Comparison of ENCODE assay signal across 14 mouse cellular contexts in the genomic region with DNA sequence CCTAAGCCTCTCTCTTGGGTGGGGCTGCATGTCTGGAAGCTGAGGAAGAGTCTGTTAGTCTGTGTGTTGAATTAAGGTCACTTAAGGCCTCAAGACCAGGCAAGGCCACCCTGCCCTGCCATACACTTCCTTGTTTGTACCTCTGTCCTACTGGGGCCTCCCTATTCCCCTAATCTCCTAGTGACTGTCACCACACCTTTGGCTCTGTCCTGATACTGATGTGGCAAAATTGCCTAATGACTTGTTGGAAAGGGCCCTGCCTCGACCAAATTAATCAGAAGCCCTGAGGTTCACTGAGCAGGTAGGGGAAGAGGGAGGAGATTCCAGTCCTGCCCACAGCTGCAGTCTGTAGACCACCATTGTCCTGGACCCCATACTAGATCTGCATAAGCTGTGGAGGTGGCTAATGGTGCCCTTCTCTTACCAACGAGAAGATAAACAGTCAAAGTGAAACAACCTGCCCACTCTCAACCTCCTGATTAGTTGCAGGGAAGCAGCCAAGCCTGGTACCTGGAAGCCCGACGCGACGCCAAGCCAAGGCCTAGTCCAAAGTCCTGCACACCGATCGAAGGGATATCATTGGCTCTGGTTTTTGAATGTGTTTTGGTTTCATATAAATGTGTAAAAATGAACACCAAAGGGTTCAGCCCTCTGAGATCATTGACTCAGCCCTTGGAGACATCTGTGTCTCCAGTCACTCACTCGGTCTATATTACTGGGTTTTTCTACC. TPM values are rescaled to one million over a fixed set of nuclear protein-coding genes. Genes with fewer than 3 reads are reported as not detected.
DNase-seq lines count a peak whose midpoint lies in the region; ATAC-seq and TF ChIP-seq lines count a peak whose summit lies in the region.
"Had no signal": no experiment of that assay in that cellular context is flagged by ENCODE, and none has a peak within 500 bp of the region (broad histone marks: within the 10 kb centered on the region; RNA-seq: fewer than 3 reads in every experiment).

No protein-coding gene starts in this region.

- TF ChIP-seq CTCF in MEL (IDR thresholded peaks at IDR 0.05 in 2 of 3, conservative IDR thresholded peaks at IDR 0.05 in 1 of 3; ENCODE audit: control insufficient read depth in 1 of 3, insufficient read depth in 1 of 3, low read depth in 2 of 3, low read length in 3 of 3, poor library complexity in 1 of 3, severe bottlenecking in 1 of 3), result no peak
- no peak for TF ChIP-seq CTCF in liver, adult 2 months (IDR thresholded peaks at IDR 0.05; ENCODE audit: low read depth, low read length)

- no peaks in the 10 kb centered on the region for H3K9me3 ChIP-seq in MEL (replicated peaks; ENCODE audit: insufficient read depth, low read length)
- H3K9me3 ChIP-seq: heart, embryonic 12.5 days; limb, embryonic 12.5 days had no signal

- H3K4me1 ChIP-seq in MEL (ENCODE audit: control insufficient read depth in 1 of 2, insufficient read depth in 2 of 2, low read length in 2 of 2), result peaks cover 44 to 46% of the 10 kb centered on the region in 2 experiments
- peaks cover 13% of the 10 kb centered on the region for H3K4me1 ChIP-seq in liver, adult 2 months (ENCODE audit: control insufficient read depth, insufficient read depth, low read length)

- TF ChIP-seq EP300 in MEL (IDR thresholded peaks at IDR 0.05; ENCODE audit: low read depth in 1 of 2, low read length in 2 of 2), result peak; percentile 60 to 76

- no peak for TF ChIP-seq RAD21 in MEL (IDR thresholded peaks at IDR 0.05; ENCODE audit: low read depth, low read length)

- TF ChIP-seq POLR2A in MEL (IDR thresholded peaks at IDR 0.05; ENCODE audit: control insufficient read depth in 1 of 2, insufficient read depth in 1 of 2, low read depth in 1 of 2, low read length in 2 of 2, poor library complexity in 1 of 2), result no peak
- TF ChIP-seq POLR2A in liver, adult 2 months (IDR thresholded peaks at IDR 0.05; ENCODE audit: extremely low read depth, insufficient read depth, low read length), result no peak

- DNase-seq in MEL (ENCODE audit: low read depth, low spot score) (peak; percentile 51), MN1 (ENCODE audit: low spot score) (no peak)
- peak; percentile 96 for DNase-seq in liver, adult 2 months (ENCODE audit: extremely low read depth, low read depth, low spot score)
- DNase-seq in retina, embryonic 14.5 days (ENCODE audit: low spot score), result no peak
- no peak for DNase-seq in adrenal gland, postnatal 25 days
- DNase-seq: cerebellum, adult 18-20 months; spleen, adult 18-20 months had no signal

- H3K27ac ChIP-seq in MEL (ENCODE audit: control insufficient read depth, low read depth, low read length), result no peak overlapping the region
- H3K27ac ChIP-seq in liver, adult 2 months (replicated peaks; ENCODE audit: insufficient read depth, low read depth, low read length), result peak overlapping the region; percentile 96
- H3K27ac ChIP-seq: limb, embryonic 12.5 days had no signal

- no peak overlapping the region for H3K9ac ChIP-seq in MEL (ENCODE audit: control insufficient read depth, low read depth, low read length, poor library complexity, severe bottlenecking)
- 0 out of 2 replicates have a peak overlapping the region, but pooled peaks have one; percentile 18 for H3K9ac ChIP-seq in liver, adult 2 months (ENCODE audit: low read depth, low read length)
- H3K9ac ChIP-seq: heart, embryonic 12.5 days; limb, embryonic 12.5 days had no signal

- H3K36me3 ChIP-seq in MEL (ENCODE audit: control insufficient read depth in 1 of 2, insufficient read depth in 2 of 2, low read length in 2 of 2), result peaks cover 7 to 46% of the 10 kb centered on the region in 2 experiments
- H3K36me3 ChIP-seq in liver, adult 2 months (ENCODE audit: control insufficient read depth, insufficient read depth, low read length), result peaks cover 5% of the 10 kb centered on the region; the same call in 1 of the 2 replicates
- H3K36me3 ChIP-seq: limb, embryonic 12.5 days had no signal

- 0 out of 2 replicates have a peak, but pooled peaks have one; percentile 15 for ATAC-seq in granulocyte monocyte progenitor cell, adult 5-6 weeks (replicated peaks; ENCODE audit: poor library complexity, severe bottlenecking)
- peak; percentile 72 for ATAC-seq in megakaryocyte-erythroid progenitor cell, adult 5-6 weeks (replicated peaks; ENCODE audit: low FRiP score, low TSS enrichment, poor library complexity, severe bottlenecking)
- ATAC-seq: forebrain, embryonic 16.5 days; midbrain, embryonic 16.5 days had no signal

- H3K4me3 ChIP-seq in MEL (ENCODE audit: control insufficient read depth in 1 of 2, insufficient read depth in 1 of 2, low read depth in 2 of 2, low read length in 2 of 2), result no peak overlapping the region
- no peak overlapping the region for H3K4me3 ChIP-seq in liver, adult 2 months (ENCODE audit: insufficient read depth, low read depth, low read length)
- H3K4me3 ChIP-seq: heart, embryonic 12.5 days; limb, embryonic 12.5 days had no signal

- H3K27me3 ChIP-seq in MEL (ENCODE audit: control insufficient read depth in 1 of 2, insufficient read depth in 2 of 2, low read length in 2 of 2), result no peaks in the 10 kb centered on the region
- H3K27me3 ChIP-seq in liver, adult 2 months (ENCODE audit: control insufficient read depth, insufficient read depth, low read length), result no peaks in the 10 kb centered on the region
- H3K27me3 ChIP-seq: heart, embryonic 12.5 days; limb, embryonic 12.5 days; Patski had no signal

- whole genome bisulfite sequencing in liver, adult 2 months, result 29% methylated on average over 9 of the region's 9 CpGs

- no peaks in the 10 kb centered on the region for H3K79me2 ChIP-seq in MEL (ENCODE audit: control insufficient read depth, insufficient read depth, low read length, poor library complexity)
- no peaks in the 10 kb centered on the region for H3K79me2 ChIP-seq in liver, adult 2 months (ENCODE audit: control insufficient read depth, insufficient read depth, low read length)

TF ChIP-seq in MEL, 35 proteins besides CTCF, POLR2A, EP300 and RAD21 (continues in another document):
- peak; percentile 21; the same call in 1 of the 2 replicates for TF ChIP-seq TAL1 (IDR thresholded peaks at IDR 0.05; ENCODE audit: low read length)
- no peak for TF ChIP-seq ZMIZ1 (IDR thresholded peaks at IDR 0.05; ENCODE audit: low read depth, low read length)
- no peak for TF ChIP-seq KAT2A (conservative IDR thresholded peaks at IDR 0.05; ENCODE audit: low read depth, low read length)
- TF ChIP-seq POLR2AphosphoS2 (IDR thresholded peaks at IDR 0.05; ENCODE audit: low read length), result no peak
- TF ChIP-seq ZKSCAN1 (IDR thresholded peaks at IDR 0.05; ENCODE audit: low read depth, low read length), result no peak
- peak; percentile 68; the same call in 1 of the 2 replicates for TF ChIP-seq ELF1 (IDR thresholded peaks at IDR 0.05; ENCODE audit: low read depth, low read length)
- TF ChIP-seq USF1 (IDR thresholded peaks at IDR 0.05; ENCODE audit: low read depth, low read length), result no peak
- TF ChIP-seq CHD1 (IDR thresholded peaks at IDR 0.05; ENCODE audit: low read depth, low read length), result no peak
- no peak for TF ChIP-seq UBTF (IDR thresholded peaks at IDR 0.05; ENCODE audit: borderline replicate concordance, insufficient read depth, low read depth, low read length)
- TF ChIP-seq E2F4 (IDR thresholded peaks at IDR 0.05; ENCODE audit: borderline replicate concordance, low read depth, low read length), result no peak
- no peak for TF ChIP-seq ZC3H11A (IDR thresholded peaks at IDR 0.05; ENCODE audit: low read depth, low read length)
- no peak for TF ChIP-seq USF2 (IDR thresholded peaks at IDR 0.05; ENCODE audit: borderline replicate concordance in 1 of 2, insufficient read depth in 1 of 2, low read depth in 1 of 2, low read length in 2 of 2)
- TF ChIP-seq BHLHE40 (IDR thresholded peaks at IDR 0.05; ENCODE audit: borderline replicate concordance, low read depth, low read length), result no peak
- TF ChIP-seq NELFE (IDR thresholded peaks at IDR 0.05; ENCODE audit: low read depth, low read length), result no peak
- no peak for TF ChIP-seq RCOR1 (IDR thresholded peaks at IDR 0.05; ENCODE audit: low read depth, low read length)
- TF ChIP-seq POLR2AphosphoS5 (IDR thresholded peaks at IDR 0.05; ENCODE audit: borderline replicate concordance, low read depth, low read length), result no peak
- TF ChIP-seq MYC (IDR thresholded peaks at IDR 0.05; ENCODE audit: low read depth, low read length), result no peak
- peak; percentile 29; the same call in 1 of the 2 replicates for TF ChIP-seq GATA1 (IDR thresholded peaks at IDR 0.05; ENCODE audit: low read depth, low read length)
- no peak for TF ChIP-seq MAFK (IDR thresholded peaks at IDR 0.05; ENCODE audit: borderline replicate concordance, low read depth, low read length)
- TF ChIP-seq MEF2A (IDR thresholded peaks at IDR 0.05; ENCODE audit: extremely low read depth, insufficient replicate concordance, low read depth, low read length, poor library complexity, severe bottlenecking), result no peak
- no peak for TF ChIP-seq MAZ (IDR thresholded peaks at IDR 0.05; ENCODE audit: low read depth, low read length)
- TF ChIP-seq TCF12 (IDR thresholded peaks at IDR 0.05; ENCODE audit: low read depth, low read length), result 0 out of 2 replicates have a peak, but pooled peaks have one; percentile 47
- TF ChIP-seq ETS1 (IDR thresholded peaks at IDR 0.05; ENCODE audit: low read depth, low read length), result peak; percentile 47; the same call in 1 of the 2 replicates
- TF ChIP-seq JUND (IDR thresholded peaks at IDR 0.05; ENCODE audit: low read depth, low read length), result no peak
- TF ChIP-seq MYB (IDR thresholded peaks at IDR 0.05; ENCODE audit: low read depth, low read length), result no peak
- TF ChIP-seq HCFC1 (IDR thresholded peaks at IDR 0.05; ENCODE audit: low read depth, low read length), result no peak
- no peak for TF ChIP-seq GABPA (IDR thresholded peaks at IDR 0.05; ENCODE audit: low read depth, low read length)
- no peak for TF ChIP-seq CHD2 (IDR thresholded peaks at IDR 0.05; ENCODE audit: low read length)
- TF ChIP-seq TBP (IDR thresholded peaks at IDR 0.05; ENCODE audit: low read depth, low read length), result no peak

RNA-seq across cellular contexts. Expression of a gene that starts 23.1 kb away (rescaled TPM):
- 18.1 and 29.3 TPM in 2 replicates for total RNA-seq in MEL (2012; rRNA removed)
- polyA plus RNA-seq in MEL (2012; ENCODE audit: insufficient read depth in 1 of 2, insufficient read length in 2 of 2, low read depth in 1 of 2, low replicate concordance in 2 of 2, missing spikeins in 1 of 2), result 10 to 100 TPM in 1 of 2 experiments, not detected in 1; 37.4 TPM
- 6.2 and 12.7 TPM in 2 replicates for total RNA-seq in granulocyte monocyte progenitor cell, adult 5-6 weeks (2014; fragmentation: Nextera tagmentation)
- 52.5 and 66.5 TPM in 2 replicates for total RNA-seq in granulocyte monocyte progenitor cell, adult 5-6 weeks (2017)
- 5.3 and 7.1 TPM in 2 replicates for total RNA-seq in liver, adult 2 months (2014; rRNA removed)
- 13.1 and 15.5 TPM in 2 replicates for polyA plus RNA-seq in liver, adult 2 months (2012; rRNA removed)
- total RNA-seq in megakaryocyte-erythroid progenitor cell, adult 5-6 weeks (2014; fragmentation: Nextera tagmentation), result 40.4 and 43.7 TPM in 2 replicates
- 94.9 and 97.9 TPM in 2 replicates for total RNA-seq in megakaryocyte-erythroid progenitor cell, adult 5-6 weeks (2017)
- total RNA-seq in adrenal gland, postnatal 25 days (2021), result 42.2 and 61.9 TPM in 2 replicates

Comparison
In these comparisons a context has a peak if more than half of its experiments do, and no peak if none do; other contexts are left out.
1. DNase-seq: peak in MEL (single experiment) and liver, adult 2 months (single experiment); none in retina, embryonic 14.5 days (single experiment), adrenal gland, postnatal 25 days (single experiment) and MN1 (single experiment).